Mouse (Mus musculus): ENCODE results near the gene Zfp740.
A peak's percentile ranks its signal among the peaks of the same experiment; 100 is the strongest.
"Not testable (repeated sequence)": the region's sequence is repeated elsewhere in the genome, so short reads cannot be mapped to it uniquely, and the experiment has no call there.

Zfp740 gene

GRCm38 (mm10) chr15:102202971-102203834 is at the start of gene Zfp740:
TSS of gene Zfp740 (plus strand) at chr15:102203249.
- peak; percentile 98 for DNase-seq (ENCODE audit: low read depth, low spot score)

- DNase-seq (ENCODE audit: low read depth, low spot score): not testable (repeated sequence)
Observed at GRCm38 (mm10) chr15:102155006-102155405, 48.0 kb upstream of the Zfp740 start.

- no peak for DNase-seq (ENCODE audit: low read depth, low spot score)
Observed at GRCm38 (mm10) chr15:102156836-102157235, 46.2 kb upstream of the Zfp740 start.

- DNase-seq (ENCODE audit: low read depth, low spot score): peak; percentile 31
Observed at GRCm38 (mm10) chr15:102160415-102161060, 42.5 kb upstream of the Zfp740 start.

GRCm38 (mm10) chr15:102163900-102164693 is 39.0 kb upstream of the Zfp740 start:
- DNase-seq (ENCODE audit: low read depth, low spot score): no peak

- DNase-seq (ENCODE audit: low read depth, low spot score): peak; percentile 37
Observed at GRCm38 (mm10) chr15:102165468-102166100, 37.5 kb upstream of the Zfp740 start.

GRCm38 (mm10) chr15:102167620-102168021 is 35.4 kb upstream of the Zfp740 start:
- DNase-seq (ENCODE audit: low read depth, low spot score): no peak

GRCm38 (mm10) chr15:102169064-102169463 is 34.0 kb upstream of the Zfp740 start:
- no peak for DNase-seq (ENCODE audit: low read depth, low spot score)

GRCm38 (mm10) chr15:102173581-102173980 is 29.5 kb upstream of the Zfp740 start:
- DNase-seq (ENCODE audit: low read depth, low spot score): no peak

GRCm38 (mm10) chr15:102175736-102176319 is 27.2 kb upstream of the Zfp740 start:
- DNase-seq (ENCODE audit: low read depth, low spot score): no peak

GRCm38 (mm10) chr15:102176571-102177316 is 26.3 kb upstream of the Zfp740 start:
- no peak for DNase-seq (ENCODE audit: low read depth, low spot score)

GRCm38 (mm10) chr15:102177417-102177816 is 25.6 kb upstream of the Zfp740 start:
- no peak for DNase-seq (ENCODE audit: low read depth, low spot score)

GRCm38 (mm10) chr15:102178279-102178678 is 24.8 kb upstream of the Zfp740 start:
- DNase-seq (ENCODE audit: low read depth, low spot score): peak; percentile 88

GRCm38 (mm10) chr15:102179106-102179505 is 23.9 kb upstream of the Zfp740 start:
- no peak for DNase-seq (ENCODE audit: low read depth, low spot score)

GRCm38 (mm10) chr15:102179924-102180323 is 23.1 kb upstream of the Zfp740 start:
- no peak for DNase-seq (ENCODE audit: low read depth, low spot score)

- DNase-seq (ENCODE audit: low read depth, low spot score): no peak
Observed at GRCm38 (mm10) chr15:102183076-102183475, 20.0 kb upstream of the Zfp740 start.

- no peak for DNase-seq (ENCODE audit: low read depth, low spot score)
Observed at GRCm38 (mm10) chr15:102186239-102186638, 16.8 kb upstream of the Zfp740 start.

GRCm38 (mm10) chr15:102188096-102188495 is 15.0 kb upstream of the Zfp740 start:
- DNase-seq (ENCODE audit: low read depth, low spot score): no peak

- DNase-seq (ENCODE audit: low read depth, low spot score): no peak
Observed at GRCm38 (mm10) chr15:102188883-102189282, 14.2 kb upstream of the Zfp740 start.

- no peak for DNase-seq (ENCODE audit: low read depth, low spot score)
Observed at GRCm38 (mm10) chr15:102191699-102192098, 11.3 kb upstream of the Zfp740 start.

Measured in CD4-positive, CD25-positive, alpha-beta regulatory T cell, adult 2 months (primary cell).